Mouse (Mus musculus) liver, embryonic 16.5 days (tissue): ENCODE measurements at regions not wholly inside any gene's neighbourhood (a gene's known extent, or its start where the extent isn't known, plus 50 kb on each side); places are given as distances from the start of the nearest gene placed in this dataset.

Source experiments
- ATAC-seq: fragments of 200-750 bp; cut with Nextera tagmentation; 2 replicates; pipeline ENCODE4 v1.8.0; 2017; ENCODE audit warnings: low read depth, mild to moderate bottlenecking, moderate number of reproducible peaks, moderate library complexity
- H3K27ac ChIP-seq: fragments of 300-500 bp; sonication (generic); 2 replicates; pipeline ENCODE4 v1.5.1; 2014; ENCODE audit warnings: mild to moderate bottlenecking, low read length
- H3K27me3 ChIP-seq: fragments of 300-500 bp; sonication (generic); 2 replicates; pipeline ENCODE4 v1.6.1; 2014; ENCODE audit warnings: low read depth, low read length, mixed read lengths; ENCODE audit not compliant: control insufficient read depth, insufficient read depth
- H3K36me3 ChIP-seq: fragments of 300-500 bp; sonication (generic); 2 replicates; pipeline ENCODE4 v1.6.1; 2014; ENCODE audit warnings: mild to moderate bottlenecking; ENCODE audit not compliant: control insufficient read depth, insufficient read depth
- H3K4me1 ChIP-seq: fragments of 300-500 bp; sonication (generic); 2 replicates; pipeline ENCODE4 v1.6.1; 2014; ENCODE audit warnings: low read depth, low read length, mixed read lengths; ENCODE audit not compliant: control insufficient read depth
- H3K4me2 ChIP-seq: fragments of 300-500 bp; sonication (generic); 2 replicates; pipeline ENCODE4 v1.6.1; 2014; ENCODE audit warnings: low read depth, low read length, mixed read lengths
- H3K4me3 ChIP-seq: fragments of 300-500 bp; sonication (generic); 2 replicates; pipeline ENCODE4 v1.5.1; 2014; ENCODE audit warnings: low read depth, mild to moderate bottlenecking, low read length
- H3K9ac ChIP-seq: fragments of 300-500 bp; sonication (generic); 2 replicates; pipeline ENCODE4 v1.6.1; 2014; ENCODE audit warnings: low read depth, low read length
- H3K9me3 ChIP-seq: fragments of 300-500 bp; sonication (generic); replicated peaks from 2 replicates; pipeline ENCODE4 v1.6.1; 2016; ENCODE audit warnings: low read length; ENCODE audit not compliant: control insufficient read depth
- WGBS: fragments of 180-500 bp; shearing (Covaris S2); extraction: QIAGEN DNeasy Blood & Tissue Kit; methylation state at CpG from one replicate; pipeline ENCODE4 v1.1.7; 2014; ENCODE audit not compliant: insufficient replicate concordance; 5-methylcytosine and 5-hydroxymethylcytosine counted together

- peak overlapping the region; percentile 52 for H3K4me2 ChIP-seq
- no peak overlapping the region for H3K9ac ChIP-seq
- H3K27ac ChIP-seq: no peak overlapping the region
- peaks cover 25% of the 10 kb centered on the region for H3K4me1 ChIP-seq
- no peaks in the 10 kb centered on the region for H3K36me3 ChIP-seq
- ATAC-seq: no peak
- H3K4me3 ChIP-seq: peak overlapping the region; percentile 57
- H3K27me3 ChIP-seq: no peaks in the 10 kb centered on the region
- no peaks in the 10 kb centered on the region for H3K9me3 ChIP-seq
- 46% methylated on average over 4 of the region's 4 CpGs for WGBS
Measured at GRCm38 (mm10) chr5:91849114-91849513, 113.8 kb downstream of the Rchy1 start.

GRCm38 (mm10) chr5:91848528-91848927 lies 114.3 kb downstream of the Rchy1 start:
- no peak overlapping the region for H3K9ac ChIP-seq
- H3K27ac ChIP-seq: no peak overlapping the region
- H3K9me3 ChIP-seq: no peaks in the 10 kb centered on the region
- peak overlapping the region; percentile 52; the same call in 1 of the 2 replicates for H3K4me2 ChIP-seq
- no peaks in the 10 kb centered on the region for H3K36me3 ChIP-seq
- ATAC-seq: no peak
- 74% methylated on average over 3 of the region's 3 CpGs for WGBS
- H3K4me1 ChIP-seq: peaks cover 25% of the 10 kb centered on the region
- H3K27me3 ChIP-seq: no peaks in the 10 kb centered on the region
- H3K4me3 ChIP-seq: no peak overlapping the region

- H3K27me3 ChIP-seq: no peaks in the 10 kb centered on the region
- H3K36me3 ChIP-seq: no peaks in the 10 kb centered on the region
- no peaks in the 10 kb centered on the region for H3K4me1 ChIP-seq
- no peak for ATAC-seq
- no peaks in the 10 kb centered on the region for H3K9me3 ChIP-seq
- no peak overlapping the region for H3K27ac ChIP-seq
- WGBS: 78% methylated on average over 4 of the region's 4 CpGs
- H3K4me2 ChIP-seq: no peak overlapping the region
- no peak overlapping the region for H3K4me3 ChIP-seq
- H3K9ac ChIP-seq: no peak overlapping the region
Measured at GRCm38 (mm10) chr5:91843044-91843443, 119.8 kb downstream of the Rchy1 start.

GRCm38 (mm10) chr5:91841066-91841465 lies 121.8 kb downstream of the Rchy1 start:
- Histone ChIP-seq H3K9ac (no peak overlapping the region), H3K4me1 (no peaks in the 10 kb centered on the region), H3K4me3 (no peak overlapping the region), H3K36me3 (no peaks in the 10 kb centered on the region), H3K27ac (no peak overlapping the region), H3K9me3 (no peaks in the 10 kb centered on the region), H3K4me2 (no peak overlapping the region), H3K27me3 (no peaks in the 10 kb centered on the region)
- no peak for ATAC-seq
- WGBS: 65% methylated on average over 4 of the region's 4 CpGs

- Histone ChIP-seq H3K4me2 (no peak overlapping the region), H3K27me3 (no peaks in the 10 kb centered on the region), H3K4me3 (no peak overlapping the region), H3K36me3 (no peaks in the 10 kb centered on the region), H3K27ac (no peak overlapping the region), H3K9ac (no peak overlapping the region), H3K4me1 (no peaks in the 10 kb centered on the region), H3K9me3 (no peaks in the 10 kb centered on the region)
- ATAC-seq: no peak
- WGBS: 69% methylated on average over 6 of the region's 6 CpGs
Measured at GRCm38 (mm10) chr5:91828481-91828880, 134.4 kb downstream of the Rchy1 start.

GRCm38 (mm10) chr5:91826636-91827035 lies 136.2 kb downstream of the Rchy1 start:
- WGBS: 21% methylated on average over 1 of the region's 1 CpGs
- H3K9ac ChIP-seq: no peak overlapping the region
- no peaks in the 10 kb centered on the region for H3K36me3 ChIP-seq
- no peaks in the 10 kb centered on the region for H3K27me3 ChIP-seq
- H3K4me2 ChIP-seq: no peak overlapping the region
- no peaks in the 10 kb centered on the region for H3K4me1 ChIP-seq
- no peak for ATAC-seq
- H3K27ac ChIP-seq: no peak overlapping the region
- no peaks in the 10 kb centered on the region for H3K9me3 ChIP-seq
- H3K4me3 ChIP-seq: no peak overlapping the region

- ATAC-seq: no peak
- no peak overlapping the region for H3K9ac ChIP-seq
- no peak overlapping the region for H3K4me3 ChIP-seq
- no peaks in the 10 kb centered on the region for H3K4me1 ChIP-seq
- no peaks in the 10 kb centered on the region for H3K27me3 ChIP-seq
- H3K36me3 ChIP-seq: no peaks in the 10 kb centered on the region
- no peaks in the 10 kb centered on the region for H3K9me3 ChIP-seq
- no peak overlapping the region for H3K27ac ChIP-seq
- WGBS: 61% methylated on average over 9 of the region's 9 CpGs
- no peak overlapping the region for H3K4me2 ChIP-seq
Measured at GRCm38 (mm10) chr5:91822844-91823576, 139.9 kb downstream of the Rchy1 start.

- no peak overlapping the region for H3K4me3 ChIP-seq
- no peaks in the 10 kb centered on the region for H3K27me3 ChIP-seq
- WGBS: 69% methylated on average over 12 of the region's 12 CpGs
- ATAC-seq: no peak
- H3K27ac ChIP-seq: no peak overlapping the region
- no peaks in the 10 kb centered on the region for H3K36me3 ChIP-seq
- H3K9ac ChIP-seq: no peak overlapping the region
- H3K4me1 ChIP-seq: no peaks in the 10 kb centered on the region
- no peak overlapping the region for H3K4me2 ChIP-seq
- H3K9me3 ChIP-seq: no peaks in the 10 kb centered on the region
Measured at GRCm38 (mm10) chr5:91818800-91819199, 144.1 kb downstream of the Rchy1 start.

- 71% methylated on average over 11 of the region's 11 CpGs for whole genome bisulfite sequencing
- no peaks in the 10 kb centered on the region for H3K27me3 ChIP-seq
- no peaks in the 10 kb centered on the region for H3K9me3 ChIP-seq
- H3K36me3 ChIP-seq: no peaks in the 10 kb centered on the region
- no peak overlapping the region for H3K27ac ChIP-seq
- no peak for ATAC-seq
- no peak overlapping the region for H3K9ac ChIP-seq
- no peak overlapping the region for H3K4me2 ChIP-seq
- no peak overlapping the region for H3K4me3 ChIP-seq
- no peaks in the 10 kb centered on the region for H3K4me1 ChIP-seq
Measured at GRCm38 (mm10) chr5:91818195-91818594, 144.7 kb downstream of the Rchy1 start.
